Mouse (Mus musculus) spleen, adult 18-20 months (tissue): ENCODE data around the gene Vmn1r67.

Source experiments
- DNase-seq, 2 experiments: peaks; one replicate each; pipeline ENCODE4 v3.0.0; 2022; ENCODE audit warnings: mixed read lengths in 2 of 2

The Vmn1r67 gene

DNA sequence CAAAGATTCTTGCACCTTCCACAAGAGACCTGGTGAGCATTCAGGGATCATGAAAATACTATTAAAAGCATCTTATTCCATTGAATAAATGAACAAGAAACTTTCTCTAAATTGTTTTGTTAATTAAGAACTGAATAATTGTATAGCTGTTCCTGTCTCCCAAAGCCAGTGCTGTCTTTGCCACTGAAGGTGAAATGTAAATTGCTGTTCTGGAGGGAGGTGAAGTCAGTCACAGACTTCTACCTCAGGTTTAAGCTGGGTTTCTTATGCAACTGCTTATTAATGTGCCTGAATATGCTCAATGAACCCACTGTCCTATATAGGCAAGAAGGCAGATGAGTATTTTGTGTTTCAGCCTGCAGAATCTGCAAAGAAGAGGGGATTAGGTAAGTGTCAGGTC, at the start of gene Vmn1r67:
TSS of gene Vmn1r67 (plus strand) at position 301 of the 400 bp plus-strand sequence.
- DNase-seq: no peak

DNA sequence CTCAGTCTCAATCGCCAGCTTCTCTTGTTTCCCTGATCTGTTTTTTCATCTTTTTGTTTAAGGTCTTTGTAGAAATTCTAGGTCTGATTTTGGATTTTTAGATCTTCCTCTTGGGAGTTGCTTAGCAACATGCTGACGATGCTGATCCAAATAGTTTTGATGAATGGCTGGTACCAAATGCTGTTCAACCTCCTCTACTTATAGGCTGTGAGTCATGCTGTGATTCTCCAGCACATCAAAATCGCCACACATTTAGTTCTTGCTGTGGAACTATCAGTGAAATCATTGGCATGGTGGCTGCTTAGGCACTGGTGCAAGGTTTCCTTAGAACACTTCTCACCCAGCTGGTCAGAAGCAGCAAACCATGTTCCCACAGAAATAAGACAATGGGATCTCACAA, 15.0 kb downstream of the Vmn1r67 start:
- DNase-seq: no peak

GRCm38 (mm10) chr7:10479813-10480212, 36.7 kb downstream of the Vmn1r67 start:
- DNase-seq: no peak

DNA sequence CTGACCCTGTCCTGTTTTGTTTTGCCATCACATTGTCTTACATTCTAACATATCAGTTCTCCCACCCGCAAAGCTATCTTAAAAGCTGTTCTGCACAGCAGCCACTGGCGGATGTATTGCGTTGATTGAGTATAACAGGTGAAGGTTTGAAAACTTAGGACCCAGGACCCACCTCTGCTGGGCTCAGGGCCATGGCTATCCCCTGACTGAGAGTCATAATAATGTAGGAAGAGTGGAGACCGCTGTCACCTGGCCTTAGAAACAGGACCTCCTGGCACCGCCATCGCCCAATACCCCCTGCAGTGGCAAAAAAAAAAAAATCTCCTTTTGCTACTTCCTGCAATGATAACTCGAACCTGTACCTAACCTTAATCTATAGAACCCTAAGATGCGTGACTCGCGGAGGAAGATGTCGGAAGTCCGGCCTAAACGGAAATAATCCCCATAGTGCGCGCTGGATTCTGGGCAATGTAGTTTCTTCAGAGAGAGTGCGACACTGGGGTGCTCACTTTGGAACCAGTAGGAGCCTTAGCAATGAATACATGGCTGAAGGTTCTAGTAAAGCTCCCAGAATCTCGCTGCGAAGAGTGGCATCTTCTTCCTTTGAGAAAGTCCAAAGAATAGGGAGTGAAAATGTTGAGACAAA, 37.6 kb downstream of the Vmn1r67 start:
- DNase-seq: no peak

DNA sequence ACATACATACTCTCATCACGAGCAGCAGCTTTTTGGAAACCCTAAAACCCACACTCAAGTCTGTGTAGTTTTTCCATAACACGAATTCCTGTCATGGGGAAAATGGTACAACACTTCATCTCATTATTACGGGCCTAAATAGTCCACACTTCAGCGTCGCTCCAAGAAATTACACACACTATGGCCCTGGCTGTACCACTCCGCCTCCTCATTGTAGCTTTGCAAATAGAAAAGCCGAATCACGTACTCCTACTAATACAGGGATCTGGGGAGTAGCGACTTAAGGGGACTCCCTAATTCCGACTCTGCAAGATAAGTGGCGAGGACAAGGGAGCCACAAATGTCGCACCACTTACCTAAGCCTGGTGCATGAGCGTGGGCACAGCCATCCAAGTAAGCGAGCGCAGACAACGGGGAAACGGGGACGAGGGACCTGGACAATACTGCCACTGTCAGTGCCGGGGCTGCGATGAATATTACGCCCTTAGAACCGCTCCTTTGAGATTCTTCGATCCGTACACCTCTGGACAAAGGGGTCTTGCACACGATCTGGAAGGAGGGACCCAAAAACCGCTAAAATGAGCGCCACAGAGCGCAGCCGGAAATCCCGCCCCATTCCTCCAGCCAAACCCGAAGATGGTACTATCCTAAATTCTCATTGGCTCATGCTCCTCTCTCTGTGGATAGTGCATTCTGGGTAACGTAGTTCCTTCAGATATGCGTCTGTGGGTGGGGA, 51.8 kb downstream of the Vmn1r67 start, which contains the start of gene Zik1:
TSS of gene Zik1 (minus strand) at position 609 of the 736 bp plus-strand sequence.
- peak in 1 of 2 experiments; percentile 22 for DNase-seq

DNA sequence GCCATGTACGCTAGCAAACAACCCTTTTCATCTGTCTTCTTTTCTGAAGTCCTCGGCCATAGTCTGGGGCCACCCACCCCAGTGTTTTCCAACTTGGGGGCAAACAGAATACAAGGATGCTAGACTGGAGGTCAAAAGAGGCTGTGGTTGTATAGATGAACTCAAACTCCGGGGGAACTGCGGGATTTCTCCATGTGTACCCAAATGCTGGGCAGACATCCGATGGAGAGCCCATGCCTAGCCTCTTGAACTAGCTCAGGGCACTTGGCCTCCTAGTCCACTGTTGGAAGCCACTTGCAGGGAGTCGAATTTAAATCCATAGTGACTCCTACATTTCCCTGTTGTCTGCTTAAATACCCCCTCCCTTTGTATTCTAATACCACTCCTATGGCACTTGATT, 52.4 kb downstream of the Vmn1r67 start:
- DNase-seq: no peak
